In the genomic region with DNA sequence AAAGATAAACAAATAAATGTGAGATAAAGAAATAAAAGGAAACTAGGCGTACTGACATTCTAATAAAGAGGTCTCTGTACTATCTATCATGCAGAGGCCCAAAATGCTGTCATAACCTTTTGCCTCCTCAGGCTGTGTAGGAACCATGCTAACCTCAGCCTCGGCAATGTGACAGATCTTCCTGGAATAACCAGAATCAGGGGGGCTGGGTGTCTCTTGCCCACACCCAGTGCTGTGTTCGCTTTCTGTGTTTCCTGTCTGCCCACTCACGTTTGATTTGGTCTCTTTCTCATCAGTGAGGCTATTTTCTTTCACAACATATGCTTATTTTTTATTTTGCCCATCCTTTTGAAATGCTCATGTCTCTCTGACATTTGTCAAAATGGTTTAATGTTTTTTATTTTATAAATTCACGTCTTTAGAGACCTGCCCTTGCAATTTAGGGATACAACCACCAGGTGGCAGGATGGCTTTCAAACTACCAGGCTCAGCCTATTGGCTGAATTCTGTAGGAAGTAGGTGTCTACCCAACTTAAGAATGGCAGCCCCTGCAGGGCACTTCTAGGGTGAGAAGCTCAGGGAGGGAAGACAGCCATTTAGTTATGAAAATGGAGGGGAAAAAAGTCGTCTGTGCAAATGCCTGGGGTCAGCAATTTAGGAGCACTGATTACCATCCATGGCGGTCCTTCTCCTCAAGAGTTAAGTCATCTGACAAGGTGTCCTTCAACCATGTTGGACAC, we compare ENCODE assay signal across 9 mouse cellular contexts.
A peak's percentile ranks its signal among the peaks of the same experiment; 100 is the strongest.
DNase-seq lines count a peak whose midpoint lies in the region; ATAC-seq and TF ChIP-seq lines count a peak whose summit lies in the region.
"Had no signal": no experiment of that assay in that cellular context is flagged by ENCODE, and none has a peak within 500 bp of the region (broad histone marks: within the 10 kb centered on the region; RNA-seq: fewer than 3 reads in every experiment).

No protein-coding gene starts in this region.

- intact Hi-C loops in gastrocnemius, postnatal 14 days (cut with DNase I; ENCODE audit: low total_unique reads), result loop anchor here (10.0 kb wide), 2 partner anchors 201 to 361 kb away; no protein-coding TSS in a partner anchor

- H3K27ac ChIP-seq in intestine, postnatal 0 days (ENCODE audit: low read depth, low read length), result no peak overlapping the region
- no peak overlapping the region for H3K27ac ChIP-seq in intestine, embryonic 16.5 days (ENCODE audit: low read length)
- H3K27ac ChIP-seq in bone marrow macrophage, adult 2 months (ENCODE audit: insufficient read depth, low read depth, low read length), result no peak overlapping the region
- H3K27ac ChIP-seq in limb, embryonic 11.5 days (replicated peaks; ENCODE audit: low read depth, low read length), result no peak overlapping the region
- H3K27ac ChIP-seq: embryonic facial prominence, embryonic 13.5 days had no signal

- DNase-seq in CD8-positive naive resting alpha-beta T cell, adult 2 months (ENCODE audit: low read depth in 2 of 2, low spot score in 2 of 2), result peak; percentile 62 to 74
- peak; percentile 9 for DNase-seq in gastrocnemius, postnatal 14 days
- DNase-seq in limb, embryonic 11.5 days (ENCODE audit: low spot score), result peak; percentile 53
- DNase-seq in spleen, postnatal 36 days (ENCODE audit: low spot score in 2 of 2), result peak; percentile 45 to 47

- no peak for TF ChIP-seq POLR2A in bone marrow macrophage, adult 2 months (IDR thresholded peaks at IDR 0.05; ENCODE audit: borderline replicate concordance, low read depth, low read length)

- H3K4me3 ChIP-seq in intestine, postnatal 0 days (ENCODE audit: low read depth, low read length), result no peak overlapping the region
- no peak overlapping the region for H3K4me3 ChIP-seq in intestine, embryonic 16.5 days (ENCODE audit: low read length)
- H3K4me3 ChIP-seq in bone marrow macrophage, adult 2 months (ENCODE audit: insufficient read depth, low read length), result no peak overlapping the region
- H3K4me3 ChIP-seq in limb, embryonic 11.5 days (ENCODE audit: low read depth, low read length), result no peak overlapping the region
- H3K4me3 ChIP-seq: embryonic facial prominence, embryonic 13.5 days had no signal

- no peaks in the 10 kb centered on the region for H3K4me1 ChIP-seq in intestine, postnatal 0 days (replicated peaks; ENCODE audit: control insufficient read depth, insufficient read depth, low read length)
- H3K4me1 ChIP-seq in intestine, embryonic 16.5 days (ENCODE audit: control insufficient read depth, insufficient read depth, low read length), result no peaks in the 10 kb centered on the region
- no peaks in the 10 kb centered on the region for H3K4me1 ChIP-seq in bone marrow macrophage, adult 2 months (ENCODE audit: control insufficient read depth, insufficient read depth, low read length)
- no peaks in the 10 kb centered on the region for H3K4me1 ChIP-seq in limb, embryonic 11.5 days (ENCODE audit: control insufficient read depth, insufficient read depth, low read length)
- H3K4me1 ChIP-seq: embryonic facial prominence, embryonic 13.5 days had no signal

- no peak for ATAC-seq in intestine, postnatal 0 days
- ATAC-seq in intestine, embryonic 16.5 days, result no peak
- no peak for ATAC-seq in limb, embryonic 11.5 days (ENCODE audit: insufficient number of reproducible peaks, low FRiP score, low TSS enrichment, low read depth)
- ATAC-seq in erythroblast, adult 5-6 weeks (replicated peaks; ENCODE audit: low FRiP score, poor library complexity, severe bottlenecking), result no peak

- H3K9me3 ChIP-seq in intestine, postnatal 0 days (ENCODE audit: control insufficient read depth), result no peaks in the 10 kb centered on the region
- no peaks in the 10 kb centered on the region for H3K9me3 ChIP-seq in intestine, embryonic 16.5 days (ENCODE audit: control insufficient read depth, low read length)
- H3K9me3 ChIP-seq in limb, embryonic 11.5 days (ENCODE audit: control insufficient read depth, low read length), result no peaks in the 10 kb centered on the region

- no peaks in the 10 kb centered on the region for H3K36me3 ChIP-seq in intestine, postnatal 0 days (ENCODE audit: control insufficient read depth, insufficient read depth)
- no peaks in the 10 kb centered on the region for H3K36me3 ChIP-seq in intestine, embryonic 16.5 days (ENCODE audit: control insufficient read depth, insufficient read depth, low read length)
- H3K36me3 ChIP-seq in limb, embryonic 11.5 days (ENCODE audit: control insufficient read depth, insufficient read depth, low read length), result no peaks in the 10 kb centered on the region
- H3K36me3 ChIP-seq: embryonic facial prominence, embryonic 13.5 days had no signal

- no peak overlapping the region for H3K9ac ChIP-seq in intestine, postnatal 0 days (ENCODE audit: low read depth, low read length)
- no peak overlapping the region for H3K9ac ChIP-seq in intestine, embryonic 16.5 days (ENCODE audit: low read depth, low read length)
- no peak overlapping the region for H3K9ac ChIP-seq in limb, embryonic 11.5 days (ENCODE audit: low read length)
- H3K9ac ChIP-seq: embryonic facial prominence, embryonic 13.5 days had no signal

- peak; percentile 62 for TF ChIP-seq CTCF in intestine, postnatal 0 days (IDR thresholded peaks at IDR 0.05; ENCODE audit: low read depth)
- TF ChIP-seq CTCF in bone marrow macrophage, adult 2 months (IDR thresholded peaks at IDR 0.05; ENCODE audit: low read depth, low read length), result peak; percentile 23; the same call in 1 of the 2 replicates

- H3K4me2 ChIP-seq in intestine, postnatal 0 days (replicated peaks; ENCODE audit: low read depth), result no peak overlapping the region
- H3K4me2 ChIP-seq in intestine, embryonic 16.5 days (ENCODE audit: low read depth, low read length), result no peak overlapping the region
- no peak overlapping the region for H3K4me2 ChIP-seq in limb, embryonic 11.5 days (ENCODE audit: low read depth, severe bottlenecking)
- H3K4me2 ChIP-seq: embryonic facial prominence, embryonic 13.5 days had no signal

- 69% methylated on average over 7 of the region's 7 CpGs for WGBS in intestine, postnatal 0 days
- 73% methylated on average over 7 of the region's 7 CpGs for WGBS in intestine, embryonic 16.5 days
- WGBS in limb, embryonic 11.5 days, result 72% methylated on average over 7 of the region's 7 CpGs

- no peaks in the 10 kb centered on the region for H3K27me3 ChIP-seq in intestine, postnatal 0 days (replicated peaks; ENCODE audit: control insufficient read depth, insufficient read depth, low read length)
- H3K27me3 ChIP-seq in intestine, embryonic 16.5 days (replicated peaks; ENCODE audit: control insufficient read depth, insufficient read depth, low read length), result no peaks in the 10 kb centered on the region
- H3K27me3 ChIP-seq in limb, embryonic 11.5 days (ENCODE audit: control insufficient read depth, insufficient read depth, low read length), result no peaks in the 10 kb centered on the region
- H3K27me3 ChIP-seq: embryonic facial prominence, embryonic 13.5 days had no signal

Comparison
In these comparisons a context has a peak if more than half of its experiments do, and no peak if none do; other contexts are left out.
1. DNase-seq: peak in every context shown above with its lines; median percentile 68 in CD8-positive naive resting alpha-beta T cell, adult 2 months; 53 in limb, embryonic 11.5 days; 46 in spleen, postnatal 36 days; 9 in gastrocnemius, postnatal 14 days.